Mouse (Mus musculus) midbrain, embryonic 16.5 days (tissue): ENCODE data around the gene Grin2d. TPM values are rescaled to one million over a fixed set of nuclear protein-coding genes. Genes with fewer than 3 reads are reported as not detected.

Experiments used
- ATAC-seq: fragments of 200-750 bp; cut with Nextera tagmentation; 2 replicates; pipeline ENCODE4 v1.8.0; 2017; ENCODE audit warnings: moderate TSS enrichment
- H3K27ac ChIP-seq: fragments of 300-500 bp; sonication (generic); 2 replicates; pipeline ENCODE4 v1.5.1; 2014; ENCODE audit warnings: mild to moderate bottlenecking, low read length, mixed read lengths
- H3K27me3 ChIP-seq: fragments of 300-500 bp; sonication (generic); 2 replicates; pipeline ENCODE4 v1.6.1; 2014; ENCODE audit warnings: low read depth, low read length, mixed read lengths; ENCODE audit not compliant: control insufficient read depth, insufficient read depth
- H3K36me3 ChIP-seq: fragments of 300-500 bp; sonication (generic); 2 replicates; pipeline ENCODE4 v1.6.1; 2014; ENCODE audit warnings: mild to moderate bottlenecking, low read length, moderate library complexity, mixed read lengths; ENCODE audit not compliant: control insufficient read depth, insufficient read depth
- H3K4me1 ChIP-seq: fragments of 300-500 bp; sonication (generic); 2 replicates; pipeline ENCODE4 v1.6.1; 2014; ENCODE audit warnings: mild to moderate bottlenecking, low read length, mixed read lengths; ENCODE audit not compliant: control insufficient read depth, insufficient read depth
- H3K4me2 ChIP-seq: fragments of 300-500 bp; sonication (generic); 2 replicates; pipeline ENCODE4 v1.6.1; 2014; ENCODE audit warnings: mild to moderate bottlenecking, low read length, mixed read lengths
- H3K4me3 ChIP-seq: fragments of 300-500 bp; sonication (generic); 2 replicates; pipeline ENCODE4 v1.5.1; 2014; ENCODE audit warnings: low read depth, mild to moderate bottlenecking, low read length, moderate library complexity, mixed read lengths
- H3K9ac ChIP-seq: fragments of 300-500 bp; sonication (generic); 2 replicates; pipeline ENCODE4 v1.6.1; 2014; ENCODE audit warnings: low read depth, low read length, mixed read lengths
- H3K9me3 ChIP-seq: fragments of 300-500 bp; sonication (generic); replicated peaks from 2 replicates; pipeline ENCODE4 v1.6.1; 2014; ENCODE audit warnings: mild to moderate bottlenecking, low read length, mixed read lengths; ENCODE audit not compliant: control insufficient read depth, poor library complexity, severe bottlenecking
- WGBS: fragments of 180-500 bp; shearing (Covaris S2); extraction: QIAGEN DNeasy Blood & Tissue Kit; methylation state at CpG from one replicate; pipeline ENCODE4 v1.1.7; 2014; 5-methylcytosine and 5-hydroxymethylcytosine counted together
- polyA plus RNA-seq: library from polyadenylated mRNA; unstranded; fragments of >200 nt; fragmentation: Nextera tagmentation; extraction: Ambion mirVana; gene quantifications from 2 replicates; pipeline ENCODE4 v1.2.1, GENCODE M21; 2015

The Grin2d gene
- polyA plus RNA-seq, 1 experiment from 2014 or later: 4.8 TPM

DNA sequence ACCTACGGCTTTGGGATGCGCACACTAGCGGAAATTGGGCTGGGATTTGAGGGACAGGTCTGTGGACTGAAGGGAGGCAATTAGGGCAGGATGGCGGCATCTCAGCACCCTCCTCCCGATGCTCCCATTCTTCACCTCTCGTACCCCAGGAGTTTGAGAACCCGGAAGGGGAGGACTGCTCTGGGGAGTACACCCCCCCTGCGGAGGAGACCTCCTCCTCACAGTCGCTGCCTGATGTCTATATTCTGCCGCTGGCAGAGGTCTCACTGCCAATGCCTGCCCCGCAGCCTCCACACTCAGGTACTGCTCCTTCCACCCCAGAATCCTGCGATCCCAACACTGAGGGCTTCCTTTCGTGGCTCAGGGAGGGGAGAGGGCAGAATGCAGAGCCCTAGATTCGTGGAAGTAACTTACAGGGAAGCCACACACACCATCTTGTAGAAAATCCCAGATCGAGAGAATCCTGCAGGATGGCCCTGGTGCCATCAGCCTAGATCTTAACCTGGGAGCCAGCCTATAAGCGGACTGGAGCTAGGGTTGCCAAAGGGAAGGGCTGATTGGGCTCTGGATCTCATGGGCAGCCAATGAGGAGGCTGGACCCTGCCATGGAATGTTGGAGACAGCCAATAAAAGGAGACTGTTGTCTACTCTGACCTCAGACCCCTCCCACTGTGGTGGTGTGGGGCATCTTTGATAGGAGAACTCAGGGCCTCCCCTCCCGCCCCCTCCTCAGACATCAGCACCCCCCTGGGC lies 91.3 kb downstream of the Grin2d start:
- H3K27ac ChIP-seq: peak overlapping the region; percentile 99
- H3K9me3 ChIP-seq: no peaks in the 10 kb centered on the region
- H3K27me3 ChIP-seq: no peaks in the 10 kb centered on the region
- peaks cover 24% of the 10 kb centered on the region for H3K4me1 ChIP-seq
- peaks cover 33% of the 10 kb centered on the region for H3K36me3 ChIP-seq
- peak; percentile 18; the same call in 1 of the 2 replicates for ATAC-seq
- peak overlapping the region; percentile 86 for H3K9ac ChIP-seq
- H3K4me3 ChIP-seq: peak overlapping the region; percentile 78
- peak overlapping the region; percentile 90 for H3K4me2 ChIP-seq
- 8% methylated on average over 17 of the region's 17 CpGs for WGBS

DNA sequence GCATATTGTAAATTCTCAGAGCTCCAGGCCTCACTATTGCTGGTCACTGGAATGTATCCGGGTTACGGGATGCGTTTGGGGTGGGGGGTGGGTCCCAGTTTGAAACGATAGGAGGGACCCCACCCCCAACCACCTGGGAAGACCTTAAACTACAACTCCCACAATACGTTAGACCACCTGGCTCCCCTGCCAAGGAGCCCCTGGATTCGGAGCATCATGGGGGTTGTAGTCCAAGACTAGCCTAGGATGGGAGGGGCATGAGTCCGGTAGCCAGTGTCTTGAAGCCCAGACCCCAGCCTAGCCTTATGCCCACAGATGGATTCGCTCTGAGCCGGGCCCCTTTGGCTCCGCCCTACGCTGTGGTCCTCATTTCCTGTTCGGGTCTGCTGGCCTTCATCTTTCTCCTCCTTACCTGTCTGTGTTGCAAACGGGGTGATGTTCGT lies 92.0 kb downstream of the Grin2d start:
- no peaks in the 10 kb centered on the region for H3K27me3 ChIP-seq
- H3K4me1 ChIP-seq: peaks cover 24% of the 10 kb centered on the region
- WGBS: under 1% methylated on average over 14 of the region's 14 CpGs
- peaks cover 27% of the 10 kb centered on the region for H3K36me3 ChIP-seq
- H3K9ac ChIP-seq: peak overlapping the region; percentile 86
- H3K4me2 ChIP-seq: peak overlapping the region; percentile 90
- H3K9me3 ChIP-seq: no peaks in the 10 kb centered on the region
- peak; percentile 41 for ATAC-seq
- H3K4me3 ChIP-seq: peak overlapping the region; percentile 78
- H3K27ac ChIP-seq: peak overlapping the region; percentile 99

- ATAC-seq: peak; percentile 19
- under 1% methylated on average over 35 of the region's 42 CpGs for WGBS
- Histone ChIP-seq H3K36me3 (peaks cover 25% of the 10 kb centered on the region), H3K9ac (peak overlapping the region; percentile 86), H3K27ac (peak overlapping the region; percentile 99), H3K4me3 (peak overlapping the region; percentile 78), H3K27me3 (no peaks in the 10 kb centered on the region), H3K4me1 (peaks cover 24% of the 10 kb centered on the region), H3K4me2 (peak overlapping the region; percentile 90), H3K9me3 (no peaks in the 10 kb centered on the region)
Observed at GRCm38 (mm10) chr7:45785388-45786135, 92.6 kb downstream of the Grin2d start.

- H3K27ac ChIP-seq: peak within 1 kb of the TSS; percentile 99
- H3K9ac ChIP-seq: peak within 1 kb of the TSS; percentile 86
- H3K27me3 ChIP-seq: no peaks in the 10 kb centered on the region
- peaks cover 20% of the 10 kb centered on the region for H3K36me3 ChIP-seq
- 12% methylated on average over 20 of the region's 20 CpGs for WGBS
- peak; percentile 71 for ATAC-seq
- peak within 1 kb of the TSS; percentile 90 for H3K4me2 ChIP-seq
- peaks cover 24% of the 10 kb centered on the region for H3K4me1 ChIP-seq
- no peaks in the 10 kb centered on the region for H3K9me3 ChIP-seq
- peak within 1 kb of the TSS; percentile 78 for H3K4me3 ChIP-seq
Observed at GRCm38 (mm10) chr7:45784524-45785372, 93.4 kb downstream of the Grin2d start, which contains the start of gene Sult2b1. Sult2b1 (minus strand) TSS chr7:45784669.

GRCm38 (mm10) chr7:45783511-45784091 lies 94.6 kb downstream of the Grin2d start, which contains the start of gene Lmtk3:
Lmtk3 (plus strand) TSS chr7:45783738.
- peak; percentile 62 for ATAC-seq
- H3K4me1 ChIP-seq: peaks cover 24% of the 10 kb centered on the region
- H3K9ac ChIP-seq: peak within 1 kb of the TSS; percentile 80
- H3K4me2 ChIP-seq: peak within 1 kb of the TSS; percentile 90
- H3K27ac ChIP-seq: peak within 1 kb of the TSS; percentile 99
- no peaks in the 10 kb centered on the region for H3K27me3 ChIP-seq
- peaks cover 12% of the 10 kb centered on the region for H3K36me3 ChIP-seq
- no peaks in the 10 kb centered on the region for H3K9me3 ChIP-seq
- H3K4me3 ChIP-seq: peak within 1 kb of the TSS; percentile 78
- under 1% methylated on average over 38 of the region's 38 CpGs for WGBS

DNA sequence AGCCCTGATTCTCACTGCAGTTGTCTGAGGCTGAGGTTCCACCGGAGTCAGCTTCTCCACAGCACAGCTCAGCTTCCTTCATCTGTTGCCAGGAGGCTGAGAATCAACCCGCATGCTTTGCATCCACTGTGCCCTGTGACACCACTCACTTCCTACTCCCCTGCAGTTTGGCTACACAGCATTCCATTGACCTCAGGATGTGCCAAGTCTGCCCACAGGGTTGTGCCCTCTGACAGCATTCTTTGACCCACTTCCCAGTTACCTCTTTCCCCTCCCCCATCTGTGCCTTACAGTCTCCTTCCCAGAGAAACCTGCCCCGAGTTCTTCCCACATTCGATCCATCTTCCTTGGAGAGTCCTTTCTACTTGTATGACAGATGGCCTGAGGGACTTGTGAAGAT lies 95.9 kb downstream of the Grin2d start:
- Histone ChIP-seq H3K27me3 (no peaks in the 10 kb centered on the region), H3K9me3 (no peaks in the 10 kb centered on the region), H3K36me3 (no peaks in the 10 kb centered on the region; the same call in 1 of the 2 replicates), H3K4me1 (peaks cover 15% of the 10 kb centered on the region), H3K4me3 (no peak overlapping the region), H3K27ac (no peak overlapping the region), H3K4me2 (no peak overlapping the region), H3K9ac (no peak overlapping the region)
- WGBS: 81% methylated on average over 4 of the region's 4 CpGs
- no peak for ATAC-seq

Other genes with a start within 250 kb of the Grin2d start
- gene Mamstr, start 238.4 kb downstream of the Grin2d start, polyA plus RNA-seq: 3.4 and 4.6 TPM in 2 replicates
- 0.16 TPM in 2 replicates for gene Fut2, start 212.0 kb downstream of the Grin2d start, polyA plus RNA-seq
- gene Ntn5, start 194.4 kb downstream of the Grin2d start, polyA plus RNA-seq: 0.23 and 0.71 TPM in 2 replicates
- 0.24 and 0.28 TPM in 2 replicates for gene Sec1, start 184.0 kb downstream of the Grin2d start, polyA plus RNA-seq
- 71.6 and 89.9 TPM in 2 replicates for gene Car11, start 178.5 kb downstream of the Grin2d start, polyA plus RNA-seq
- 2.3 and 3.4 TPM in 2 replicates for gene Dbp, start 173.3 kb downstream of the Grin2d start, polyA plus RNA-seq
- gene Rpl18, start 162.9 kb downstream of the Grin2d start, polyA plus RNA-seq: 475 and 495 TPM in 2 replicates
- gene Sphk2, start 160.4 kb downstream of the Grin2d start, polyA plus RNA-seq: 21.9 and 23.0 TPM in 2 replicates
- 0.48 and 0.62 TPM in 2 replicates for gene Fam83e, start 157.2 kb downstream of the Grin2d start, polyA plus RNA-seq
- gene Spaca4, start 152.6 kb downstream of the Grin2d start, polyA plus RNA-seq: not detected in 2 replicates
- 19.6 and 26.7 TPM in 2 replicates for gene Lmtk3, start 94.6 kb downstream of the Grin2d start, polyA plus RNA-seq
- gene Sult2b1, start 93.7 kb downstream of the Grin2d start, polyA plus RNA-seq: 6.1 and 6.4 TPM in 2 replicates
- 275 and 307 TPM in 2 replicates for gene Cyth2, start 63.8 kb downstream of the Grin2d start, polyA plus RNA-seq
- gene Kcnj14, start 53.6 kb downstream of the Grin2d start, polyA plus RNA-seq: 1.2 and 1.3 TPM in 2 replicates
- gene Grwd1, start 47.4 kb downstream of the Grin2d start, polyA plus RNA-seq: 38.4 and 45.8 TPM in 2 replicates
- gene Kdelr1, start 5.6 kb downstream of the Grin2d start, polyA plus RNA-seq: 52.2 and 55.0 TPM in 2 replicates
- gene Syngr4, start 18.3 kb upstream of the Grin2d start, polyA plus RNA-seq: not detected in 2 replicates
- gene Tmem143, start 18.6 kb upstream of the Grin2d start, polyA plus RNA-seq: 6.3 and 6.9 TPM in 2 replicates
- 18.3 and 19.9 TPM in 2 replicates for gene Emp3, start 43.0 kb upstream of the Grin2d start, polyA plus RNA-seq
- 6.4 and 7.9 TPM in 2 replicates for gene Ccdc114, start 45.7 kb upstream of the Grin2d start, polyA plus RNA-seq
- 0.27 and 0.45 TPM in 2 replicates for gene Abcc6, start 151.9 kb upstream of the Grin2d start, polyA plus RNA-seq
- 45.0 and 47.0 TPM in 2 replicates for gene Nomo1, start 155.3 kb upstream of the Grin2d start, polyA plus RNA-seq
- gene Kcnj11, start 222.4 kb upstream of the Grin2d start, polyA plus RNA-seq: 2.4 and 2.8 TPM in 2 replicates